Mouse (Mus musculus) brain, embryonic 14.5 days (tissue): Measurements from ENCODE around the gene Nmnat3.

Experiments
- CTCF ChIP-seq: fragments of 200-500 bp; IDR thresholded peaks from 2 replicates; pipeline ENCODE4 v1.5.1; 2012; ENCODE audit warnings: inconsistent platforms, mild to moderate bottlenecking, moderate library complexity, borderline replicate concordance; ENCODE audit not compliant: insufficient read depth, insufficient read length; ENCODE audit errors: extremely low read depth
- POLR2A ChIP-seq: fragments of 200-500 bp; IDR thresholded peaks from 2 replicates; pipeline ENCODE4 v1.6.1; 2012; ENCODE audit warnings: mild to moderate bottlenecking, inconsistent platforms, borderline replicate concordance; ENCODE audit not compliant: poor library complexity, insufficient read depth, insufficient read length, severe bottlenecking; ENCODE audit errors: extremely low read depth

DNA sequence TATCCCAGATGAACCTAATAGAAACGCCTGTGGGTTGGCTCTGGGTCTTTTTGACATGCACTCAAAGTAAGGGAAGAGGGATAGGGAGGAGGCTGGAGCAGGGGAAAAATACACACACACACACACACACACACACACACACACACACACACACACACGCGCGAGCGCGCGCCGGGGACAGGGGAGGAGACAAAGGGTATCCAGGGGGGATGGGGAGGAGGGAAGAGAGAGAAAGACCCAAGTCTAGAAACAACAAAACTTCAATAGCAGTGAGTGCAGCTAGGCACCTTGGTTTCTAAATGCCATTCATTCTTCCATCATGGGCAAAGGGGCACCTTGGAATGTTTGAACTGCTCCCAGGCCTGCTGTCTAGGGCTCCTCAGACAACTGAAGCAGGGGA lies 82.5 kb downstream of the Nmnat3 start:
- TF ChIP-seq CTCF, result no peak
- TF ChIP-seq POLR2A, result no peak
